Mouse (Mus musculus): ENCODE results near the gene Rrm2. TPM values are rescaled to one million over a fixed set of nuclear protein-coding genes. Genes with fewer than 3 reads are reported as not detected.

Gene Rrm2
- polyA plus RNA-seq (2012; rRNA removed) = 46.7 and 62.4 TPM in 2 replicates

DNA sequence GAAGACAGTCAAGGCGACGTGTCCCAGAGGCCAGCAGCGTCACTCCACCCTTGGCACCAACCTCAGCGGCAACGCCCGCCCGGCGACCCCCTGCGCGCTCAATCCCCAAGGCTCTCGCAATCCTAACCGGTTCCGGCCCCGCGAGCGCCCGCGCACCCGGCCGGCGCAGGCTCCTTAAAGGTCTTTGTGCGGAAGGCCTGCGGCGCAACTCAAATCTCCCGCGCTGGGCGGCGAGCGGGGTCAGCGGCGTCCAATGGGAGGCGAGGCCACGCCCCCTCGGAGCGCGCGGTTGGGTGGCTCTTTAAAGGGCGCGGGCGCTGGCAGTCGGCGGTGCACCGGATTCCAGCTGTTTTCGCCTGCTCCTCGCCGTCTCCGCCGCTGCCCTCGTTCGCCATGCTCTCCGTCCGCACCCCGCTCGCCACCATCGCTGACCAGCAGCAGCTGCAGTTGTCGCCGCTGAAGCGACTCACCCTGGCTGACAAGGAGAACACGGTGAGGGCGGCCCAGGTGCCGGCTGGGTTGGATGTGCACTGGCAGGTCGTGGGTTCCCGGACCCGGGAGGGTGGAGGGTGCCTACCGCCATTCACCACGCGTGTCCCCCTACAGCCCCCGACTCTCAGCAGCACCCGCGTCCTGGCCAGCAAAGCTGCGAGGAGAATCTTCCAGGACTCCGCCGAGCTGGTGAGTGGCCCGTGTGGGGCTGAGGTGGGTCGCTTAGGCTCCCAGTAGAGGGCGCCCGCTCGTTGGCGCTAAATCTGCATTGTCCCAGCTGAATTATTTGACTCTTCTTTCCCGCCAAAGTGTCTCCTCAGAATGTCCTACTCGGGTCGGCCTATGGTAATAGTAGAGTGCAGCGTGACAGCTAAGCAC, at the start of gene Rrm2:
Rrm2 (plus strand) TSS at position 288 of the 870 bp plus-strand sequence.

GRCm38 (mm10) chr12:24681286-24682023, 26.6 kb upstream of the Rrm2 start, which contains the start of gene Cys1:
TSS of gene Cys1 (minus strand) at chr12:24681813.

Other genes starting within 250 kb of the Rrm2 start
- 25.0 and 31.5 TPM in 2 replicates for gene Taf1b, start 209.9 kb upstream of the Rrm2 start, polyA plus RNA-seq (2012; rRNA removed)
- gene Grhl1, start 136.0 kb upstream of the Rrm2 start, polyA plus RNA-seq (2012; rRNA removed) = 0.79 and 1.7 TPM in 2 replicates
- 10.6 and 13.7 TPM in 2 replicates for gene Klf11, start 57.0 kb upstream of the Rrm2 start, polyA plus RNA-seq (2012; rRNA removed)
- 2.0 and 3.6 TPM in 2 replicates for gene Cys1, start 26.4 kb upstream of the Rrm2 start, polyA plus RNA-seq (2012; rRNA removed)
- gene Mboat2, start 122.6 kb downstream of the Rrm2 start, polyA plus RNA-seq (2012; rRNA removed) = 25.4 and 25.6 TPM in 2 replicates

All from central nervous system, embryonic 14 days (tissue).